Mouse (Mus musculus) neural tube, embryonic 12.5 days (tissue): Measurements from ENCODE around the gene Notum. TPM values are rescaled to one million over a fixed set of nuclear protein-coding genes. Genes with fewer than 3 reads are reported as not detected.

Experiments
- ATAC-seq: fragments of 200-750 bp; cut with Nextera tagmentation; 2 replicates; pipeline ENCODE4 v1.8.0; 2017; ENCODE audit warnings: low read depth, mild to moderate bottlenecking, moderate TSS enrichment, moderate library complexity; ENCODE audit not compliant: low FRiP score
- H3K27ac ChIP-seq: fragments of 300-500 bp; sonication (generic); 2 replicates; pipeline ENCODE4 v1.5.1; 2016
- H3K27me3 ChIP-seq: fragments of 300-500 bp; sonication (generic); replicated peaks from 2 replicates; pipeline ENCODE4 v1.6.1; 2016; ENCODE audit warnings: mild to moderate bottlenecking
- H3K36me3 ChIP-seq: fragments of 300-500 bp; sonication (generic); 2 replicates; pipeline ENCODE4 v1.6.1; 2016; ENCODE audit warnings: mild to moderate bottlenecking
- H3K4me1 ChIP-seq: fragments of 300-500 bp; sonication (generic); 2 replicates; pipeline ENCODE4 v1.6.1; 2016
- H3K4me2 ChIP-seq: fragments of 300-500 bp; sonication (generic); replicated peaks from 2 replicates; pipeline ENCODE4 v1.6.1; 2016; ENCODE audit warnings: mild to moderate bottlenecking
- H3K4me3 ChIP-seq: fragments of 300-500 bp; sonication (generic); 2 replicates; pipeline ENCODE4 v1.5.1; 2016
- H3K9ac ChIP-seq: fragments of 300-500 bp; sonication (generic); 2 replicates; pipeline ENCODE4 v1.6.1; 2016; ENCODE audit warnings: mild to moderate bottlenecking
- H3K9me3 ChIP-seq: fragments of 300-500 bp; sonication (generic); 2 replicates; pipeline ENCODE4 v1.6.1; 2016; ENCODE audit warnings: mild to moderate bottlenecking
- WGBS: fragments of 180-500 bp; shearing (Covaris S2); methylation state at CpG from one replicate; pipeline ENCODE4 v1.1.7; 2016; 5-methylcytosine and 5-hydroxymethylcytosine counted together
- polyA plus RNA-seq: library from polyadenylated mRNA; unstranded; fragments of >200 nt; fragmentation: Nextera tagmentation; extraction: Ambion mirVana; gene quantifications from 2 replicates; pipeline ENCODE4 v1.2.1, GENCODE M21; 2016

Notum gene
- polyA plus RNA-seq, 1 experiment from 2014 or later, result 3.4 TPM

- no peak overlapping the region for H3K4me3 ChIP-seq
- ATAC-seq, result no peak
- H3K9ac ChIP-seq, result 0 out of 2 replicates have a peak overlapping the region, but pooled peaks have one; percentile 6
- H3K27ac ChIP-seq, result no peak overlapping the region
- H3K4me2 ChIP-seq, result peak overlapping the region; percentile 97
- no peaks in the 10 kb centered on the region for H3K9me3 ChIP-seq
- WGBS, result 54% methylated on average over 7 of the region's 7 CpGs
- no peaks in the 10 kb centered on the region for H3K27me3 ChIP-seq
- H3K4me1 ChIP-seq, result peaks cover 40% of the 10 kb centered on the region
- peaks cover 29% of the 10 kb centered on the region for H3K36me3 ChIP-seq
These were observed 29.9 kb downstream of the Notum start for GRCm38 (mm10) chr11:120630881-120631725.

GRCm38 (mm10) chr11:120630401-120630871 is 30.5 kb downstream of the Notum start:
- 48% methylated on average over 5 of the region's 5 CpGs for WGBS
- ATAC-seq, result no peak
- Histone ChIP-seq H3K9ac (0 out of 2 replicates have a peak overlapping the region, but pooled peaks have one; percentile 6), H3K27me3 (no peaks in the 10 kb centered on the region), H3K4me2 (peak overlapping the region; percentile 97), H3K9me3 (no peaks in the 10 kb centered on the region), H3K36me3 (peaks cover 29% of the 10 kb centered on the region), H3K4me1 (peaks cover 43% of the 10 kb centered on the region), H3K4me3 (no peak overlapping the region), H3K27ac (no peak overlapping the region)

- WGBS, result 47% methylated on average over 7 of the region's 7 CpGs
- Histone ChIP-seq H3K27ac (no peak overlapping the region), H3K4me3 (0 out of 2 replicates have a peak overlapping the region, but pooled peaks have one; percentile 3), H3K27me3 (no peaks in the 10 kb centered on the region), H3K36me3 (peaks cover 29% of the 10 kb centered on the region), H3K4me1 (peaks cover 48% of the 10 kb centered on the region), H3K4me2 (peak overlapping the region; percentile 97), H3K9ac (no peak overlapping the region), H3K9me3 (no peaks in the 10 kb centered on the region)
- no peak for ATAC-seq
These were observed 31.1 kb downstream of the Notum start for GRCm38 (mm10) chr11:120629911-120630310.

GRCm38 (mm10) chr11:120629341-120629730 is 31.6 kb downstream of the Notum start:
- Histone ChIP-seq H3K36me3 (peaks cover 29% of the 10 kb centered on the region), H3K4me2 (peak overlapping the region; percentile 97), H3K27ac (no peak overlapping the region), H3K9me3 (no peaks in the 10 kb centered on the region), H3K27me3 (no peaks in the 10 kb centered on the region), H3K9ac (no peak overlapping the region), H3K4me3 (peak overlapping the region; percentile 3; the same call in 1 of the 2 replicates), H3K4me1 (peaks cover 48% of the 10 kb centered on the region)
- 81% methylated on average over 23 of the region's 23 CpGs for WGBS
- no peak for ATAC-seq

GRCm38 (mm10) chr11:120628601-120629340 is 32.2 kb downstream of the Notum start:
- Histone ChIP-seq H3K4me2 (peak overlapping the region; percentile 97), H3K4me3 (no peak overlapping the region), H3K4me1 (peaks cover 52% of the 10 kb centered on the region), H3K27me3 (no peaks in the 10 kb centered on the region), H3K9ac (no peak overlapping the region), H3K36me3 (peaks cover 29% of the 10 kb centered on the region), H3K9me3 (no peaks in the 10 kb centered on the region), H3K27ac (no peak overlapping the region)
- no peak for ATAC-seq
- WGBS, result 94% methylated on average over 23 of the region's 23 CpGs

- Histone ChIP-seq H3K27ac (no peak overlapping the region), H3K36me3 (peaks cover 37% of the 10 kb centered on the region), H3K4me3 (no peak overlapping the region), H3K27me3 (no peaks in the 10 kb centered on the region), H3K4me1 (peaks cover 53% of the 10 kb centered on the region), H3K9ac (no peak overlapping the region), H3K9me3 (no peaks in the 10 kb centered on the region), H3K4me2 (no peak overlapping the region)
- ATAC-seq, result no peak
- 81% methylated on average over 22 of the region's 22 CpGs for WGBS
These were observed 33.3 kb downstream of the Notum start for GRCm38 (mm10) chr11:120627468-120628300.

- Histone ChIP-seq H3K4me1 (peaks cover 46% of the 10 kb centered on the region), H3K27me3 (no peaks in the 10 kb centered on the region), H3K27ac (no peak overlapping the region), H3K4me3 (no peak overlapping the region; the same call in 1 of the 2 replicates), H3K36me3 (peaks cover 44% of the 10 kb centered on the region), H3K4me2 (no peak overlapping the region), H3K9ac (no peak overlapping the region), H3K9me3 (no peaks in the 10 kb centered on the region)
- no peak for ATAC-seq
- WGBS, result 91% methylated on average over 11 of the region's 11 CpGs
These were observed 34.0 kb downstream of the Notum start for GRCm38 (mm10) chr11:120626785-120627467.

- H3K9me3 ChIP-seq, result no peaks in the 10 kb centered on the region
- H3K4me3 ChIP-seq, result peak within 1 kb of the TSS; percentile 99
- no peaks in the 10 kb centered on the region for H3K27me3 ChIP-seq
- peak; percentile 51 for ATAC-seq
- H3K36me3 ChIP-seq, result peaks cover 58% of the 10 kb centered on the region
- peak within 1 kb of the TSS; percentile 86 for H3K9ac ChIP-seq
- H3K4me1 ChIP-seq, result peaks cover 29% of the 10 kb centered on the region
- H3K4me2 ChIP-seq, result peak within 1 kb of the TSS; percentile 99
- WGBS, result 15% methylated on average over 5 of the region's 5 CpGs
- H3K27ac ChIP-seq, result peak within 1 kb of the TSS; percentile 68
These were observed 35.7 kb downstream of the Notum start, which contains the start of gene Sirt7 for GRCm38 (mm10) chr11:120625152-120625775. Gene Sirt7, minus strand, starts transcription at chr11:120625240.

GRCm38 (mm10) chr11:120624680-120625111 is 36.3 kb downstream of the Notum start:
- Histone ChIP-seq H3K4me1 (peaks cover 23% of the 10 kb centered on the region), H3K4me3 (peak overlapping the region; percentile 99), H3K9me3 (no peaks in the 10 kb centered on the region), H3K4me2 (peak overlapping the region; percentile 99), H3K36me3 (peaks cover 62% of the 10 kb centered on the region), H3K27ac (peak overlapping the region; percentile 68), H3K9ac (peak overlapping the region; percentile 86), H3K27me3 (no peaks in the 10 kb centered on the region)
- ATAC-seq, result peak; percentile 83
- WGBS, result under 1% methylated on average over 53 of the region's 53 CpGs

- Histone ChIP-seq H3K27me3 (no peaks in the 10 kb centered on the region), H3K4me2 (peak overlapping the region; percentile 99), H3K4me3 (peak overlapping the region; percentile 99), H3K36me3 (peaks cover 59% of the 10 kb centered on the region), H3K27ac (peak overlapping the region; percentile 68), H3K9ac (peak overlapping the region; percentile 86), H3K4me1 (peaks cover 17% of the 10 kb centered on the region), H3K9me3 (no peaks in the 10 kb centered on the region)
- no peak for ATAC-seq
- 14% methylated on average over 30 of the region's 30 CpGs for WGBS
These were observed 36.9 kb downstream of the Notum start for GRCm38 (mm10) chr11:120623961-120624679.
